ENCODE assay signal across 8 mouse cellular contexts in the genomic region with DNA sequence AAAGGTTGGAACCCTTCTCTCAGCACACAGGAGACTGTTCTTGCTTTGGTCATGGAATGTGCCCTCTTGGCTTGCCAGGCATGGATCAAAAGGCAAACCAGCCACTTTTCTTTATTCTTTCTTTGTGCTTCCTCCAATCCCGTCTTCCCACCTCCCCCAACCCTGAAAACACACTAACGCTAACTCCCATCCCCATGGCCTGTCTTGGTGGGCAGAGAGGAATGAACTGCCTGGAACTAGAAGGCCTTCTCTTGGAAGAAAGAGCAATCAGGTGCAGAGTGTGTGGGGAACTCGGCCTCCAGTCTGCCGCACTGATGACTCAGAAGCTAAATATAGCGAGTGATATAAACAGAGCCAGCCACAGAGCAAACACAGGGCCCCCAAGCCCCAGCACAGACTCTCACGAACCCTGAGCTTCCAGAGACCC. TPM values are rescaled to one million over a fixed set of nuclear protein-coding genes. Genes with fewer than 3 reads are reported as not detected.
A peak's percentile ranks its signal among the peaks of the same experiment; 100 is the strongest.
DNase-seq lines count a peak whose midpoint lies in the region; ATAC-seq and TF ChIP-seq lines count a peak whose summit lies in the region.

No protein-coding gene starts in this region.

- ATAC-seq in hindbrain, embryonic 15.5 days (ENCODE audit: low FRiP score, low read depth): no peak
- ATAC-seq in liver, embryonic 15.5 days (ENCODE audit: insufficient read depth): peak; percentile 53

- 42% methylated on average over 6 of the region's 6 CpGs for WGBS in embryonic facial prominence, embryonic 10.5 days
- 55% methylated on average over 6 of the region's 6 CpGs for WGBS in hindbrain, embryonic 15.5 days
- 15% methylated on average over 6 of the region's 6 CpGs for WGBS in liver, embryonic 15.5 days (ENCODE audit: insufficient replicate concordance)

- TF ChIP-seq POLR2A in testis, adult 2 months (IDR thresholded peaks at IDR 0.05; ENCODE audit: control insufficient read depth, low read depth, low read length): no peak

- no peaks in the 10 kb centered on the region for H3K27me3 ChIP-seq in testis, adult 2 months (ENCODE audit: control insufficient read depth, insufficient read depth, low read length)
- H3K27me3 ChIP-seq in embryonic facial prominence, embryonic 10.5 days (replicated peaks; ENCODE audit: low read depth, poor library complexity, severe bottlenecking): no peaks in the 10 kb centered on the region
- no peaks in the 10 kb centered on the region for H3K27me3 ChIP-seq in hindbrain, embryonic 15.5 days
- H3K27me3 ChIP-seq in liver, embryonic 15.5 days: no peaks in the 10 kb centered on the region
- H3K27me3 ChIP-seq in splenic B cell, adult 2 months (ENCODE audit: control insufficient read depth, insufficient read depth, low read length, poor library complexity, severe bottlenecking): no peaks in the 10 kb centered on the region

- no peak overlapping the region for H3K4me3 ChIP-seq in testis, adult 2 months (ENCODE audit: control insufficient read depth, low read depth, low read length)
- H3K4me3 ChIP-seq in embryonic facial prominence, embryonic 10.5 days: peak overlapping the region; percentile 18; the same call in 1 of the 2 replicates
- H3K4me3 ChIP-seq in hindbrain, embryonic 15.5 days: no peak overlapping the region
- no peak overlapping the region for H3K4me3 ChIP-seq in liver, embryonic 15.5 days (replicated peaks)

- no peak for DNase-seq in testis, postnatal 14 days (ENCODE audit: low spot score)
- peak; percentile 30 for DNase-seq in embryonic facial prominence, embryonic 10.5 days (ENCODE audit: low spot score)
- DNase-seq in splenic B cell, adult 2 months (ENCODE audit: low read depth, low spot score): peak; percentile 65
- no peak for DNase-seq in spleen, postnatal 4 days (ENCODE audit: low spot score in 2 of 2)
- DNase-seq in layer of hippocampus, postnatal 25 days (ENCODE audit: extremely low spot score in 1 of 2, low spot score in 1 of 2): no peak

- peak overlapping the region; percentile 62 for H3K27ac ChIP-seq in testis, adult 2 months (ENCODE audit: control insufficient read depth, insufficient read depth, low read depth, low read length)
- peak overlapping the region; percentile 86 for H3K27ac ChIP-seq in embryonic facial prominence, embryonic 10.5 days (replicated peaks)
- H3K27ac ChIP-seq in hindbrain, embryonic 15.5 days (replicated peaks): 0 out of 2 replicates have a peak overlapping the region, but pooled peaks have one; percentile 28
- H3K27ac ChIP-seq in liver, embryonic 15.5 days (replicated peaks): peak overlapping the region; percentile 70

- H3K4me2 ChIP-seq in hindbrain, embryonic 15.5 days: no peak overlapping the region
- H3K4me2 ChIP-seq in liver, embryonic 15.5 days: no peak overlapping the region

- no peaks in the 10 kb centered on the region for H3K9me3 ChIP-seq in embryonic facial prominence, embryonic 10.5 days
- no peaks in the 10 kb centered on the region for H3K9me3 ChIP-seq in hindbrain, embryonic 15.5 days
- no peaks in the 10 kb centered on the region for H3K9me3 ChIP-seq in liver, embryonic 15.5 days (replicated peaks)

- H3K36me3 ChIP-seq in testis, adult 2 months (ENCODE audit: control insufficient read depth, insufficient read depth, low read length): no peaks in the 10 kb centered on the region
- H3K36me3 ChIP-seq in embryonic facial prominence, embryonic 10.5 days (replicated peaks): peaks cover 25% of the 10 kb centered on the region
- H3K36me3 ChIP-seq in hindbrain, embryonic 15.5 days: no peaks in the 10 kb centered on the region
- no peaks in the 10 kb centered on the region for H3K36me3 ChIP-seq in liver, embryonic 15.5 days (replicated peaks)
- H3K36me3 ChIP-seq in splenic B cell, adult 2 months (ENCODE audit: control insufficient read depth, insufficient read depth, low read length, poor library complexity, severe bottlenecking): peaks cover 2% of the 10 kb centered on the region; the same call in 1 of the 2 replicates

- H3K9ac ChIP-seq in hindbrain, embryonic 15.5 days: no peak overlapping the region
- no peak overlapping the region for H3K9ac ChIP-seq in liver, embryonic 15.5 days

- peaks cover 7% of the 10 kb centered on the region for H3K4me1 ChIP-seq in testis, adult 2 months (ENCODE audit: control insufficient read depth, insufficient read depth, low read length)
- H3K4me1 ChIP-seq in embryonic facial prominence, embryonic 10.5 days: peaks cover 86% of the 10 kb centered on the region
- peaks cover 29% of the 10 kb centered on the region for H3K4me1 ChIP-seq in hindbrain, embryonic 15.5 days (replicated peaks)
- H3K4me1 ChIP-seq in liver, embryonic 15.5 days (replicated peaks): peaks cover 44% of the 10 kb centered on the region

- TF ChIP-seq CTCF in testis, adult 2 months (IDR thresholded peaks at IDR 0.05; ENCODE audit: control insufficient read depth, insufficient read depth, insufficient replicate concordance, low read depth, low read length): no peak

RNA-seq across cellular contexts. Expression of a gene that starts 8.8 kb away (rescaled TPM):
- polyA plus RNA-seq in testis, adult 2 months (2012; rRNA removed): 0.84 and 0.88 TPM in 2 replicates
- 5.6 and 6.0 TPM in 2 replicates for polyA plus RNA-seq in embryonic facial prominence, embryonic 10.5 days (2016; fragmentation: Nextera tagmentation; extraction: Ambion mirVana)
- 1.7 and 3.1 TPM in 2 replicates for polyA plus RNA-seq in hindbrain, embryonic 15.5 days (2015; fragmentation: Nextera tagmentation; extraction: Ambion mirVana)
- 0.30 and 0.39 TPM in 2 replicates for polyA plus RNA-seq in liver, embryonic 15.5 days (2015; fragmentation: Nextera tagmentation; extraction: Ambion mirVana)
- total RNA-seq in layer of hippocampus, postnatal 25 days (2021): 1 to 10 TPM; 4.0 to 5.0 TPM

RNA-seq across cellular contexts. Expression of a gene that starts 57.3 kb away (rescaled TPM):
- 18.4 and 20.0 TPM in 2 replicates for polyA plus RNA-seq in testis, adult 2 months (2012; rRNA removed)
- polyA plus RNA-seq in embryonic facial prominence, embryonic 10.5 days (2016; fragmentation: Nextera tagmentation; extraction: Ambion mirVana): 162 and 169 TPM in 2 replicates
- 15.3 and 19.0 TPM in 2 replicates for polyA plus RNA-seq in hindbrain, embryonic 15.5 days (2015; fragmentation: Nextera tagmentation; extraction: Ambion mirVana)
- 43.6 and 47.1 TPM in 2 replicates for polyA plus RNA-seq in liver, embryonic 15.5 days (2015; fragmentation: Nextera tagmentation; extraction: Ambion mirVana)
- 1 to 10 TPM; 2.0 to 2.4 TPM for total RNA-seq in layer of hippocampus, postnatal 25 days (2021)

Comparison
In these comparisons a context has a peak if more than half of its experiments do, and no peak if none do; other contexts are left out.
1. H3K27ac ChIP-seq: peak in every context shown above with its lines; median percentile 86 in embryonic facial prominence, embryonic 10.5 days; 70 in liver, embryonic 15.5 days; 62 in testis, adult 2 months; 28 in hindbrain, embryonic 15.5 days.
2. DNase-seq: peak in embryonic facial prominence, embryonic 10.5 days (single experiment) and splenic B cell, adult 2 months (single experiment); none in testis, postnatal 14 days (single experiment), spleen, postnatal 4 days (0 of 2) and layer of hippocampus, postnatal 25 days (0 of 2).